Comparison of ENCODE assay signal across 8 mouse cellular contexts in genomic region chr11:70221603-70222500, GRCm38 (mm10). TPM values are rescaled to one million over a fixed set of nuclear protein-coding genes. Genes with fewer than 3 reads are reported as not detected.
DNase-seq lines count a peak whose midpoint lies in the region; ATAC-seq and TF ChIP-seq lines count a peak whose summit lies in the region.

No protein-coding gene starts in this region.

- ATAC-seq in embryonic facial prominence, embryonic 14.5 days (ENCODE audit: low read depth) = no peak
- ATAC-seq in hindbrain, embryonic 12.5 days (ENCODE audit: low FRiP score) = no peak

- intact Hi-C loops in left cerebral cortex, adult 2 months (cut with DNase I) = no loop called here

- DNase-seq in left cerebral cortex, adult 2 months (ENCODE audit: extremely low spot score in 1 of 2, low spot score in 2 of 2) = no peak
- no peak for DNase-seq in left cerebral cortex, adult 8-10 months (ENCODE audit: low spot score in 2 of 2)
- no peak for DNase-seq in embryonic facial prominence, embryonic 14.5 days (ENCODE audit: low spot score)
- peak; percentile 78 for DNase-seq in liver
- no peak for DNase-seq in Muller cell, postnatal 12 days (ENCODE audit: inconsistent ontology term)
- DNase-seq in testis, postnatal 14 days (ENCODE audit: low spot score) = no peak

- no peak; the same call in 1 of the 2 replicates for TF ChIP-seq CTCF in left cerebral cortex, adult 2 months (IDR thresholded peaks at IDR 0.05)
- no peak for TF ChIP-seq CTCF in olfactory bulb, adult 2 months (IDR thresholded peaks at IDR 0.05; ENCODE audit: insufficient read depth, low read depth, low read length)

- WGBS in embryonic facial prominence, embryonic 14.5 days = 7% methylated on average over 14 of the region's 14 CpGs
- 11% methylated on average over 14 of the region's 14 CpGs for WGBS in hindbrain, embryonic 12.5 days
- 16% methylated on average over 14 of the region's 14 CpGs for WGBS in olfactory bulb, adult 2 months

- TF ChIP-seq POLR2A in olfactory bulb, adult 2 months (IDR thresholded peaks at IDR 0.05; ENCODE audit: insufficient read depth, low read depth, low read length) = no peak

- H3K4me1 ChIP-seq in embryonic facial prominence, embryonic 14.5 days (ENCODE audit: control insufficient read depth, insufficient read depth, low read length) = no peaks in the 10 kb centered on the region; the same call in 1 of the 2 replicates
- H3K4me1 ChIP-seq in hindbrain, embryonic 12.5 days = peaks cover 39% of the 10 kb centered on the region
- H3K4me1 ChIP-seq in olfactory bulb, adult 2 months (ENCODE audit: control insufficient read depth, insufficient read depth, low read length) = peaks cover 25% of the 10 kb centered on the region

- H3K27me3 ChIP-seq in embryonic facial prominence, embryonic 14.5 days (replicated peaks; ENCODE audit: control insufficient read depth, insufficient read depth, low read length) = peaks cover 39% of the 10 kb centered on the region
- peaks cover 48% of the 10 kb centered on the region for H3K27me3 ChIP-seq in hindbrain, embryonic 12.5 days

- H3K9me3 ChIP-seq in embryonic facial prominence, embryonic 14.5 days (ENCODE audit: control insufficient read depth, low read length) = no peaks in the 10 kb centered on the region
- no peaks in the 10 kb centered on the region for H3K9me3 ChIP-seq in hindbrain, embryonic 12.5 days (replicated peaks)

- peak overlapping the region; percentile 76 for H3K4me3 ChIP-seq in left cerebral cortex, adult 2 months
- H3K4me3 ChIP-seq in embryonic facial prominence, embryonic 14.5 days (ENCODE audit: low read depth, low read length) = peak overlapping the region; percentile 53
- peak overlapping the region; percentile 53 for H3K4me3 ChIP-seq in hindbrain, embryonic 12.5 days
- peak overlapping the region; percentile 67 for H3K4me3 ChIP-seq in olfactory bulb, adult 2 months (ENCODE audit: insufficient read depth, low read depth, low read length)

- peak overlapping the region; percentile 94 for H3K4me2 ChIP-seq in embryonic facial prominence, embryonic 14.5 days (ENCODE audit: low read depth, low read length)
- H3K4me2 ChIP-seq in hindbrain, embryonic 12.5 days (replicated peaks) = peak overlapping the region; percentile 86

- H3K9ac ChIP-seq in embryonic facial prominence, embryonic 14.5 days (ENCODE audit: low read depth, low read length) = peak overlapping the region; percentile 57
- H3K9ac ChIP-seq in hindbrain, embryonic 12.5 days = peak overlapping the region; percentile 62

- 0 out of 2 replicates have a peak, but pooled peaks cover 3% of the 10 kb centered on the region for H3K36me3 ChIP-seq in embryonic facial prominence, embryonic 14.5 days (ENCODE audit: control insufficient read depth, insufficient read depth, low read length)
- peaks cover 17% of the 10 kb centered on the region for H3K36me3 ChIP-seq in hindbrain, embryonic 12.5 days

- peak overlapping the region; percentile 93 for H3K27ac ChIP-seq in left cerebral cortex, adult 2 months
- peak overlapping the region; percentile 71 for H3K27ac ChIP-seq in embryonic facial prominence, embryonic 14.5 days (replicated peaks; ENCODE audit: low read depth, low read length)
- peak overlapping the region; percentile 84 for H3K27ac ChIP-seq in hindbrain, embryonic 12.5 days
- H3K27ac ChIP-seq in olfactory bulb, adult 2 months (ENCODE audit: insufficient read depth, low read depth, low read length) = peak overlapping the region; percentile 72

RNA-seq across cellular contexts. Expression of gene Slc16a13, which starts 1.0 kb away (rescaled TPM):
- total RNA-seq in left cerebral cortex, adult 2 months (2021) = 10 to 100 TPM in 1 of 2 experiments, 1 to 10 TPM in 1; 7.5 to 10.5 TPM
- 10 to 100 TPM in 1 of 4 experiments, 1 to 10 TPM in 3; 7.6 to 10.4 (median 8.5) TPM for total RNA-seq in left cerebral cortex, adult 8-10 months (2022)
- 4.2 and 5.8 TPM in 2 replicates for polyA plus RNA-seq in embryonic facial prominence, embryonic 14.5 days (2014; fragmentation: Nextera tagmentation; extraction: Ambion mirVana)
- 16.4 and 20.8 TPM in 2 replicates for polyA plus RNA-seq in hindbrain, embryonic 12.5 days (2016; fragmentation: Nextera tagmentation; extraction: Ambion mirVana)
- polyA plus RNA-seq in olfactory bulb, adult 2 months (2012; ENCODE audit: insufficient read depth, insufficient read length, low replicate concordance, missing spikeins) = not detected in 2 replicates

RNA-seq across cellular contexts. Expression of gene Bcl6b, which starts 7.7 kb away (rescaled TPM):
- 1 to 10 TPM; 1.7 to 3.5 TPM for total RNA-seq in left cerebral cortex, adult 2 months (2021)
- total RNA-seq in left cerebral cortex, adult 8-10 months (2022) = 1 to 10 TPM; 1.0 to 2.2 (median 1.9) TPM
- 11.6 and 13.0 TPM in 2 replicates for polyA plus RNA-seq in embryonic facial prominence, embryonic 14.5 days (2014; fragmentation: Nextera tagmentation; extraction: Ambion mirVana)
- 5.4 and 8.3 TPM in 2 replicates for polyA plus RNA-seq in hindbrain, embryonic 12.5 days (2016; fragmentation: Nextera tagmentation; extraction: Ambion mirVana)
- polyA plus RNA-seq in olfactory bulb, adult 2 months (2012; ENCODE audit: insufficient read depth, insufficient read length, low replicate concordance, missing spikeins) = not detected in 2 replicates

RNA-seq across cellular contexts. Expression of gene Slc16a11, which starts 9.3 kb away (rescaled TPM):
- 10 to 100 TPM; 35.7 to 36.9 TPM for total RNA-seq in left cerebral cortex, adult 2 months (2021)
- 10 to 100 TPM; 32.3 to 43.4 (median 36.5) TPM for total RNA-seq in left cerebral cortex, adult 8-10 months (2022)
- 2.9 and 3.0 TPM in 2 replicates for polyA plus RNA-seq in embryonic facial prominence, embryonic 14.5 days (2014; fragmentation: Nextera tagmentation; extraction: Ambion mirVana)
- polyA plus RNA-seq in hindbrain, embryonic 12.5 days (2016; fragmentation: Nextera tagmentation; extraction: Ambion mirVana) = 2.4 and 2.6 TPM in 2 replicates
- not detected in 2 replicates for polyA plus RNA-seq in olfactory bulb, adult 2 months (2012; ENCODE audit: insufficient read depth, insufficient read length, low replicate concordance, missing spikeins)

RNA-seq across cellular contexts. Expression of gene 0610010K14Rik, which starts 15.9 kb away (rescaled TPM):
- 10 to 100 TPM; 45.5 to 51.2 TPM for total RNA-seq in left cerebral cortex, adult 2 months (2021)
- 10 to 100 TPM; 41.0 to 46.9 (median 42.0) TPM for total RNA-seq in left cerebral cortex, adult 8-10 months (2022)
- 149 and 172 TPM in 2 replicates for polyA plus RNA-seq in embryonic facial prominence, embryonic 14.5 days (2014; fragmentation: Nextera tagmentation; extraction: Ambion mirVana)
- polyA plus RNA-seq in hindbrain, embryonic 12.5 days (2016; fragmentation: Nextera tagmentation; extraction: Ambion mirVana) = 197 and 210 TPM in 2 replicates
- not detected in 2 replicates for polyA plus RNA-seq in olfactory bulb, adult 2 months (2012; ENCODE audit: insufficient read depth, insufficient read length, low replicate concordance, missing spikeins)

RNA-seq across cellular contexts. Expression of gene Gm21988, which starts 17.8 kb away (rescaled TPM):
- 1 to 10 TPM; 4.9 to 5.3 TPM for total RNA-seq in left cerebral cortex, adult 2 months (2021)
- 1 to 10 TPM; 3.2 to 5.1 (median 3.8) TPM for total RNA-seq in left cerebral cortex, adult 8-10 months (2022)
- polyA plus RNA-seq in embryonic facial prominence, embryonic 14.5 days (2014; fragmentation: Nextera tagmentation; extraction: Ambion mirVana) = 9.9 and 12.2 TPM in 2 replicates
- 11.3 and 14.6 TPM in 2 replicates for polyA plus RNA-seq in hindbrain, embryonic 12.5 days (2016; fragmentation: Nextera tagmentation; extraction: Ambion mirVana)
- not detected in 2 replicates for polyA plus RNA-seq in olfactory bulb, adult 2 months (2012; ENCODE audit: insufficient read depth, insufficient read length, low replicate concordance, missing spikeins)
